Mouse (Mus musculus): Measurements from ENCODE around the gene Upb1. TPM values are rescaled to one million over a fixed set of nuclear protein-coding genes. Genes with fewer than 3 reads are reported as not detected.

Gene Upb1
- polyA plus RNA-seq, 1 experiment from 2014 or later: 0.41 TPM

GRCm38 (mm10) chr10:75430147-75430537 lies 29.2 kb downstream of the Upb1 start:
- Histone ChIP-seq H3K9ac (ENCODE audit: low read depth, low read length) (no peak overlapping the region), H3K4me1 (ENCODE audit: control insufficient read depth, insufficient read depth, low read length) (no peaks in the 10 kb centered on the region), H3K4me2 (ENCODE audit: low read length) (no peak overlapping the region), H3K9me3 (replicated peaks; ENCODE audit: control insufficient read depth, low read length, poor library complexity, severe bottlenecking) (peaks cover 8% of the 10 kb centered on the region; the same call in 1 of the 2 replicates), H3K27me3 (ENCODE audit: control insufficient read depth, insufficient read depth, low read depth, low read length) (no peaks in the 10 kb centered on the region), H3K27ac (ENCODE audit: low read length) (no peak overlapping the region), H3K4me3 (ENCODE audit: low read depth, low read length) (no peak overlapping the region), H3K36me3 (ENCODE audit: control insufficient read depth, insufficient read depth, low read length) (no peaks in the 10 kb centered on the region)
- 94% methylated on average over 5 of the region's 5 CpGs for WGBS
- ATAC-seq: no peak

- no peak for ATAC-seq
- no peak overlapping the region for H3K4me3 ChIP-seq (ENCODE audit: low read depth, low read length)
- H3K9ac ChIP-seq (ENCODE audit: low read depth, low read length): no peak overlapping the region
- H3K4me1 ChIP-seq (ENCODE audit: control insufficient read depth, insufficient read depth, low read length): no peaks in the 10 kb centered on the region
- H3K9me3 ChIP-seq (replicated peaks; ENCODE audit: control insufficient read depth, low read length, poor library complexity, severe bottlenecking): peaks cover 8% of the 10 kb centered on the region; the same call in 1 of the 2 replicates
- no peaks in the 10 kb centered on the region for H3K36me3 ChIP-seq (ENCODE audit: control insufficient read depth, insufficient read depth, low read length)
- H3K27ac ChIP-seq (ENCODE audit: low read length): no peak overlapping the region
- H3K4me2 ChIP-seq (ENCODE audit: low read length): no peak overlapping the region
- H3K27me3 ChIP-seq (ENCODE audit: control insufficient read depth, insufficient read depth, low read depth, low read length): no peaks in the 10 kb centered on the region
- 94% methylated on average over 6 of the region's 6 CpGs for WGBS
These were observed 29.7 kb downstream of the Upb1 start for GRCm38 (mm10) chr10:75430633-75431032.

GRCm38 (mm10) chr10:75436604-75437217 lies 35.8 kb downstream of the Upb1 start:
- whole genome bisulfite sequencing: 29% methylated on average over 3 of the region's 3 CpGs
- H3K9me3 ChIP-seq (replicated peaks; ENCODE audit: control insufficient read depth, low read length, poor library complexity, severe bottlenecking): peaks cover 2% of the 10 kb centered on the region; the same call in 1 of the 2 replicates
- peak; percentile 58; the same call in 1 of the 2 replicates for ATAC-seq

DNA sequence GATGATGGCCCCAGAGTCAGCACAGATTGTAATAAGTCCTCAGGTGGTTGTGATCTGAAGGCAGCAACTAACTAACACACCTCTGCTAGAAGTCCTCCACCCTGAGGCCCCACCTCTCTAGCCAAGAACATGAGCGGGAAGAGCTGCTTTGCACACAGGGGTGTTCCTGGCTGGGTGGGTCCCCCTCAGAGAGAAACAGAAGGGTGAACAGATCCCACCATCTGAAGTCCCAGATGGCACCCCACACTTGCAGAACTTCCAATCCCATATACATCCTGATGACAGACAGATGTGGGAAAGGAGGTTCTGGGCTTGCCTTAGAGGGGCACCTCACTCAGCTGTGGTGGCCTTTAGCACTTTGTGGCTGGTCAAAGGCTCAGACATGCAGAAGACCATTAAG lies 36.4 kb downstream of the Upb1 start:
- H3K9me3 ChIP-seq (replicated peaks; ENCODE audit: control insufficient read depth, low read length, poor library complexity, severe bottlenecking): no peaks in the 10 kb centered on the region
- no peak overlapping the region for H3K9ac ChIP-seq (ENCODE audit: low read depth, low read length)
- no peaks in the 10 kb centered on the region for H3K27me3 ChIP-seq (ENCODE audit: control insufficient read depth, insufficient read depth, low read depth, low read length)
- no peak overlapping the region for H3K4me2 ChIP-seq (ENCODE audit: low read length)
- no peak overlapping the region for H3K4me3 ChIP-seq (ENCODE audit: low read depth, low read length)
- H3K36me3 ChIP-seq (ENCODE audit: control insufficient read depth, insufficient read depth, low read length): no peaks in the 10 kb centered on the region
- H3K4me1 ChIP-seq (ENCODE audit: control insufficient read depth, insufficient read depth, low read length): no peaks in the 10 kb centered on the region
- H3K27ac ChIP-seq (ENCODE audit: low read length): no peak overlapping the region
- 94% methylated on average over 1 of the region's 1 CpGs for WGBS
- no peak for ATAC-seq

More at GRCm38 (mm10) chr10:75436604-75437217, 35.8 kb downstream of the Upb1 start:
- no peaks in the 10 kb centered on the region for H3K4me1 ChIP-seq (ENCODE audit: control insufficient read depth, insufficient read depth, low read length)
- no peak overlapping the region for H3K9ac ChIP-seq (ENCODE audit: low read depth, low read length)
- H3K36me3 ChIP-seq (ENCODE audit: control insufficient read depth, insufficient read depth, low read length): no peaks in the 10 kb centered on the region
- H3K27me3 ChIP-seq (ENCODE audit: control insufficient read depth, insufficient read depth, low read depth, low read length): no peaks in the 10 kb centered on the region
- no peak overlapping the region for H3K4me3 ChIP-seq (ENCODE audit: low read depth, low read length)
- no peak overlapping the region for H3K4me2 ChIP-seq (ENCODE audit: low read length)
- no peak overlapping the region for H3K27ac ChIP-seq (ENCODE audit: low read length)

GRCm38 (mm10) chr10:75438132-75438810 lies 37.4 kb downstream of the Upb1 start:
- no peaks in the 10 kb centered on the region for H3K27me3 ChIP-seq (ENCODE audit: control insufficient read depth, insufficient read depth, low read depth, low read length)
- ATAC-seq: peak; percentile 59; the same call in 1 of the 2 replicates
- H3K9me3 ChIP-seq (replicated peaks; ENCODE audit: control insufficient read depth, low read length, poor library complexity, severe bottlenecking): no peaks in the 10 kb centered on the region
- no peak overlapping the region for H3K4me2 ChIP-seq (ENCODE audit: low read length)
- no peaks in the 10 kb centered on the region for H3K36me3 ChIP-seq (ENCODE audit: control insufficient read depth, insufficient read depth, low read length)
- H3K4me3 ChIP-seq (ENCODE audit: low read depth, low read length): no peak overlapping the region
- WGBS: 61% methylated on average over 13 of the region's 13 CpGs
- no peak overlapping the region for H3K27ac ChIP-seq (ENCODE audit: low read length)
- no peak overlapping the region for H3K9ac ChIP-seq (ENCODE audit: low read depth, low read length)
- no peaks in the 10 kb centered on the region for H3K4me1 ChIP-seq (ENCODE audit: control insufficient read depth, insufficient read depth, low read length)

GRCm38 (mm10) chr10:75439211-75439811 lies 38.4 kb downstream of the Upb1 start:
- H3K9me3 ChIP-seq (replicated peaks; ENCODE audit: control insufficient read depth, low read length, poor library complexity, severe bottlenecking): no peaks in the 10 kb centered on the region
- ATAC-seq: 0 out of 2 replicates have a peak, but pooled peaks have one; percentile 23
- WGBS: 39% methylated on average over 7 of the region's 7 CpGs
- no peak overlapping the region for H3K27ac ChIP-seq (ENCODE audit: low read length)
- no peaks in the 10 kb centered on the region; the same call in 1 of the 2 replicates for H3K4me1 ChIP-seq (ENCODE audit: control insufficient read depth, insufficient read depth, low read length)
- H3K4me3 ChIP-seq (ENCODE audit: low read depth, low read length): no peak overlapping the region
- no peaks in the 10 kb centered on the region for H3K27me3 ChIP-seq (ENCODE audit: control insufficient read depth, insufficient read depth, low read depth, low read length)
- no peak overlapping the region for H3K4me2 ChIP-seq (ENCODE audit: low read length)
- H3K9ac ChIP-seq (ENCODE audit: low read depth, low read length): no peak overlapping the region
- no peaks in the 10 kb centered on the region for H3K36me3 ChIP-seq (ENCODE audit: control insufficient read depth, insufficient read depth, low read length)

DNA sequence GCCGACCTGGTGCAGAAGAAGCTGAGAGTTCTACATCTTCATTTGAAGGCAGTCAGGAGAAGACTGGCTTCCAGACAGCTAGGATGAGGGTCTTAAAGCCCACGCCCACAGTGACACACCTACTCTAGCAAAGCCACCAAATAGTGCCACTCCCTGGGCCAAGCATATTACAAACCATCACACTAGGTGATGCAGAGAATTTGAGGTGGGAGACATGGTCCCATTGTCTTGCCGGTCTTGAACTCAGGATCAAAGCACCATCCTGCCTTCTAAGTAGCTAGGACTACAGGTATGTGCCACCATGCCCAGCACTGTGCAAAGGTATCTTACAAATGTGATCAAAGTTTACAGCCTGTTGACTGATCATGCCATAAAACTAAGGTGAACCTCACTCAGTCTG lies 39.8 kb downstream of the Upb1 start:
- H3K4me2 ChIP-seq (ENCODE audit: low read length): no peak overlapping the region
- 85% methylated on average over 3 of the region's 3 CpGs for WGBS

GRCm38 (mm10) chr10:75441800-75442199 lies 40.9 kb downstream of the Upb1 start:
- no peak overlapping the region for H3K4me2 ChIP-seq (ENCODE audit: low read length)
- no peaks in the 10 kb centered on the region for H3K27me3 ChIP-seq (ENCODE audit: control insufficient read depth, insufficient read depth, low read depth, low read length)
- no peak for ATAC-seq
- H3K36me3 ChIP-seq (ENCODE audit: control insufficient read depth, insufficient read depth, low read length): no peaks in the 10 kb centered on the region
- H3K27ac ChIP-seq (ENCODE audit: low read length): no peak overlapping the region
- H3K4me3 ChIP-seq (ENCODE audit: low read depth, low read length): no peak overlapping the region
- peaks cover 5% of the 10 kb centered on the region; the same call in 1 of the 2 replicates for H3K4me1 ChIP-seq (ENCODE audit: control insufficient read depth, insufficient read depth, low read length)
- H3K9me3 ChIP-seq (replicated peaks; ENCODE audit: control insufficient read depth, low read length, poor library complexity, severe bottlenecking): no peaks in the 10 kb centered on the region
- no peak overlapping the region for H3K9ac ChIP-seq (ENCODE audit: low read depth, low read length)
- 83% methylated on average over 4 of the region's 4 CpGs for WGBS

More for the DNA sequence above, 39.8 kb downstream of the Upb1 start:
- ATAC-seq: no peak
- no peak overlapping the region for H3K9ac ChIP-seq (ENCODE audit: low read depth, low read length)
- H3K9me3 ChIP-seq (replicated peaks; ENCODE audit: control insufficient read depth, low read length, poor library complexity, severe bottlenecking): no peaks in the 10 kb centered on the region
- H3K4me3 ChIP-seq (ENCODE audit: low read depth, low read length): no peak overlapping the region
- no peaks in the 10 kb centered on the region for H3K27me3 ChIP-seq (ENCODE audit: control insufficient read depth, insufficient read depth, low read depth, low read length)
- no peak overlapping the region for H3K27ac ChIP-seq (ENCODE audit: low read length)
- H3K36me3 ChIP-seq (ENCODE audit: control insufficient read depth, insufficient read depth, low read length): no peaks in the 10 kb centered on the region
- H3K4me1 ChIP-seq (ENCODE audit: control insufficient read depth, insufficient read depth, low read length): peaks cover 5% of the 10 kb centered on the region; the same call in 1 of the 2 replicates

GRCm38 (mm10) chr10:75443017-75443416 lies 42.1 kb downstream of the Upb1 start:
- Histone ChIP-seq H3K36me3 (ENCODE audit: control insufficient read depth, insufficient read depth, low read length) (no peaks in the 10 kb centered on the region), H3K27ac (ENCODE audit: low read length) (no peak overlapping the region), H3K27me3 (ENCODE audit: control insufficient read depth, insufficient read depth, low read depth, low read length) (no peaks in the 10 kb centered on the region), H3K4me1 (ENCODE audit: control insufficient read depth, insufficient read depth, low read length) (peaks cover 5% of the 10 kb centered on the region; the same call in 1 of the 2 replicates), H3K9me3 (replicated peaks; ENCODE audit: control insufficient read depth, low read length, poor library complexity, severe bottlenecking) (no peaks in the 10 kb centered on the region), H3K9ac (ENCODE audit: low read depth, low read length) (no peak overlapping the region), H3K4me3 (ENCODE audit: low read depth, low read length) (no peak overlapping the region), H3K4me2 (ENCODE audit: low read length) (no peak overlapping the region)
- ATAC-seq: no peak
- WGBS: 84% methylated on average over 4 of the region's 4 CpGs
